Mouse (Mus musculus) kidney, adult 9 months (tissue): ENCODE data around the gene Snx22.

Experiments used
- DNase-seq: peaks from one replicate; pipeline ENCODE4 v3.0.0; 2022

Snx22 gene

GRCm38 (mm10) chr9:66069583-66069982 lies at the start of gene Snx22:
Gene Snx22 (minus strand): TSS chr9:66069719.
- peak; percentile 92 for DNase-seq

GRCm38 (mm10) chr9:66116890-66117289 lies 47.4 kb upstream of the Snx22 start:
- DNase-seq: no peak

DNA sequence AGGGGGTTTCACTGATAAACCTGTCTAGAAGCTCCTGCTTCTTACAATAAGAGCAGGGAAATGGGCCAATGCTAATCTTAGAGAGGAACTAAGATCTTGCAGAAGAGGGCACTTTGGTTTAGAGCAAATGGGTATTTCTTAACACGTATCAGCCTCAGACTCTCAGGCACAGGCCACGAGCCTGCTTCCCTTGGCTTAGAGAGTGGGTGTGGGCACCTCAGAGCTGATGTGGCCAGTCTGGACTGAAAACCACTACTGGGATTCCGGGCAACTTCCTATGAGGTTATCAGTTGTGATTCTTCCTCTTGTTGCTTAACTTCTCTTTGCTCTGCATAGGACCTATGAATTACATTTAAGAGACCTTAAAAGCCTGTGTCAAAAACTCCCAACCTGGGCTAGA lies 44.8 kb upstream of the Snx22 start:
- no peak for DNase-seq

DNA sequence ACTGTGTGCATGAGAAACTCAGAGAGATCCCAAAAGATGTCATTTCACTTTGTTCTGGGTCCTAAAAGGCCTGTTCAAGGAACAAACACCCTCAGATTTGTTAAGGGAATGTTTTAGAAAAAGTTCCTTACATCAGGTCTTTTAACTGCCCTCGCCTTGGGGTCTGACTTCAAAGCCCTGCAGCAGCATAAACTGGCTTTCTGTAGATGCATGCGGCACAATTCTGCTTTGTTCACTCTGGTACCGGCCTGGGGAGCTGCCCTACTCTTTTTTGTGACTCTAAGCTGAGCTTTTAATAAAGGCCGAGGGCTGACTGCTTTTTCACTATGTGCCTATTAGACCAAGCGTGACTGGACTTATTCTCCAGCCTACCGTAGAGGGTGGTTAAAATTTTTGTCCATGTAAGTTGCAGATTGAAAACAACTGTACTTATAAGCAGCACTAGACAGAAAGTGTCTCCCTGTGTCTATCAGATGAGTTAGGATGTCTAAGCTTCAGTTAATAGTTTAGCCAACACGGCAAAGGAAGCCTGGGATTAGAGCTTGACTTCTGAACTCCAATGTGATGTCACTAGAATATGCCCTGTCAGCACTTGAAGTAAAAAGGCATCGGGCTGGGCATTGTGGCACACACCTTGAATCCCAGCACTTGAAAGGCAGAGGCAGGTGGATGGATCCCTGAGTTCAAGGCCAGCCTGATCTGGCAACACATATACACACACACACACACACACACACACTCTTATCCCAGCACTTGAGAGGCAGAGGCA lies 41.3 kb upstream of the Snx22 start:
- DNase-seq: peak; percentile 88

GRCm38 (mm10) chr9:66110126-66110525 lies 40.6 kb upstream of the Snx22 start:
- no peak for DNase-seq

DNA sequence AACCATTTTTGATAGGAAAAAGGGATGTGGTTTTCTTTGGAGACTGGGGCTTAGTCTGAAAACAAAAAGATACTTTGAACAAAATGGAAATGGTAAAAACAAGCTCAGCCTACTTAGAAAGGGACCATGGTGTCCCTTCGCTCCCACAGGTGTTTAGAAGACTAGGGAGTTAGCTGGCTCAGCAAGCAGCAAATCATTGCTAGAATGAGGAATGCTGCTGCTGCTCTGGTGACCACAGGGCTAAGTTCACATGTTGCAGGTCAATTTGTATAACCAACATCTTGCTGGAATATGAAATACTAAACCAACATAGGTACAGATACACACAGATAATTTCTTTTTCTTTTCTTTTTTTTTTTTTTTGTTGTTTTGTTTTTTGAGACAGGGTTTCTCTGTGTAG lies 40.1 kb upstream of the Snx22 start:
- peak; percentile 83 for DNase-seq

GRCm38 (mm10) chr9:66105168-66105567 lies 35.6 kb upstream of the Snx22 start:
- peak; percentile 81 for DNase-seq

DNA sequence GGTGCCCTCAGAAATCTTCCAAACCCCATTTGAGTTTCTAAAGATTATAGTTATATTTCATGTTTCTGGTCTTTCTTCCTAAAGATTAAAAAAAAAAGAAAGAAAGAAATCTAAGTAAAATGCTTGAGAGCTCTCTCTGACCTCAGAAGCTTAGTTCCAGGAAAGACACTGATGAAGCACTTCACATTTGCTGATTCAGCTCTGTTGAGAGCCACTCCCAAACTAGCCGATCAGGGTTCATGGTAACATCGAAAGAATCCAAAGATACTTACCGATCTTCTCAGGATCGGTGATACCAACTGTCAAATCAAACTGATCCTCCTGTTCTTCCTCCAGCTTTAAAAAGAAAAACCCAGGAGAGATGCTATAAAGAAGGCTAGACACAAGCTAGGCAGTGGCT lies 35.1 kb upstream of the Snx22 start:
- peak; percentile 57 for DNase-seq

DNA sequence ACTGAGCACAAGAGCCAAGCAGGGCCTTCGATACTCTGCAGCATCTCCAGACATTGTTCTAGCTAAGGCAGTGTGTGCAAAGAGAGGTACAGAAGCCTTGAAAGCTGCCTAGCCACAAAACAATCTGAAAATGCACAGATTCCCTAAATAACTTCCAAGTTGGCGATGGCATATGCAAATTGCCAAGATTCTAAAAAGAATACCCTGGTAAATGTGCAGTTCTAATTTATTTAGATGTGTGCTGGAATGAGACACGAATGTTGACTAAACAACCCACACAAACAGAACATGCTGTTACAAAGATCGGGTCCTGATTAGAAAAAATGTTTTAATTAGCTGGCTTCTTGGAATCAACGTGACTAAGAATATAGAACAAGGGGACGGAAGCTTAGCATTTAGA lies 33.1 kb upstream of the Snx22 start:
- no peak for DNase-seq

GRCm38 (mm10) chr9:66101577-66101976 lies 32.1 kb upstream of the Snx22 start:
- DNase-seq: no peak

DNA sequence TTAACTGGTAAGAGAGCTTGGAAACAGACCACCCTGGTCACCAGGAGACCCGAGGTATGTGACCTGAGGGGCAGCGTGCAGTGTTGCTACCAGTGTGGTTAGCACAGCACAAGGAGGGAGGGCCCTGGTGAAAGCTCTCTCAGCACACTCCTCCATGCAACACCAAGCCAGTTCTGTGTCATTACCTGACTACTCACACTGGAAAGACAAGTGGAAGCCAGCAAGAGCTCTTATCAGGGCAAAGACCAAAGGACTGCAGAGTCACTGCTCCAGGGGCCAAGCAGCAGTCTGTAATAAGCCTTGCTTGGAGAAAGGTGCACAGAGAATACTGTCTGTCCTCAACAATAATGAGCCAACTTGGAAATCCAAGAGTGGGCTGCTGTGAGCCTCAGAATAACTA lies 23.1 kb upstream of the Snx22 start:
- DNase-seq: no peak

GRCm38 (mm10) chr9:66091327-66092231 lies 22.1 kb upstream of the Snx22 start:
- DNase-seq: no peak

DNA sequence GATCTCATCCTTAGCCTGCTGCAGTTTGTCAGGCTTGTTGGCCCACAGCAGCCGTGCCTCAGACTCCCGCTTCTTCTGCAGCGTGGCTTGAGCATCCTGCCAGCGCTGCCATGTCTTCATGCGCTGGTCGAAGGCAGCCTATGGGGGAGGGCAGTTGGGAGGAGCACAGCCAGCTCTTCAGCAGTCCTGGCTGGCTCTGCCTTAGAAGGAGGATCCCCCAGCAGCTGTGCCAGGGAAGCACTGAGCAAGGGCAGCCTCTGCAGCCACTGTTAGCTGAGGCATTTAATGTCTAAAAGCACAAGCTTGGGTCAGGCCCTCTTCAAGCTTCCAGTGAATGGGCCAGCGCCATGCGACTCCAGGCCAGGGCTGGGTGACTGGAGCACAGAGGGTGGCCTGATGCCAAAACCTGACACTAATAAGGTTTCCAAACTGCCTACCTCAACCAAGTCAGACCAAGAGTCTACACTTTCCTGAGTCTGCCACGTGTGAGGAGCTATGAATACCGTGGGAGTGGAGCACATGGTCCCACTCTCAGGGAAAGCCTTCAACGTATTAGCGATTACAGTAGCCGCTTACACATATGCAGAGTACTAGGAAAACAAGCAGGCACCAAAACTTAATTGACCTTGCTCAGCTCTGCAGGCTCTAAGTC lies 21.2 kb upstream of the Snx22 start:
- no peak for DNase-seq

DNA sequence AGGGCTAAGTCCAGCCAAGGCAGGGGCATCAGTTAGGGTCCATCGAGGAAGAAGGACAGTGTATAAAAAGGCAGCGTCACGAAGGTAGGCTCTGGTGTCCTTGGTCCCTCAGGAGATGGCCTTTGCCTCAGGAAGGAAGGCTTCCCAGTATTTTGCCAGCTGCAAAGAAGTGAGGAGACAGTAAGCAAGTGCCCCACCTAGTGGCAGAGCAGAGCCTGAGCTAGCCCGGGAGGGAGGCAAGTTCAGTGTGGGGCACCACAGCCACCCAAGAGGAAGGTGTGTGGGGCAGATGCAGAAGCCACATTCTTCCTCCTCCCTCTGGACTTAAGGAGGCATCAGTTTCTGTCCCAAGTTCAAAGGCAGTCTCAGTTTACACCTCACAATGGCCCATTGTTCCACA lies 18.9 kb upstream of the Snx22 start:
- peak; percentile 68 for DNase-seq

DNA sequence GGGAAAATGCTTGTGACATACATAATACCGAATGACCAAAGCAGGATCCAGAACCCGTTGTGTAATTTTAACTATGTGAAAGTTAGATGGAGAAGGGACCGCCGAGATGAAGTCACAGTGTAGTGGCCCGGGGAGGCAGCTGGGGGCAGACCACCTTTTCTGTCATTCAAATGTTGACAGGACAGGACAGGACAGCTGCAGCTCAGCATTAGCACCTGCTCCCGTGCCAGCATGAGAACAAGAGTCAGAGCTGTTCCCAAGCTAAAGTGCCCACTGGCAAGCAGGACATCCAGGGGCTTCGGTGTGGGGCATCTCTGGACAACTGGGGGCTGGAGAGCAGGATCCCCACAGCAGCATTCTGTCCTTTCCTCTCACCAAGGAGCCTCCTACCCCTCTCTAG lies 17.5 kb upstream of the Snx22 start:
- DNase-seq: no peak

DNA sequence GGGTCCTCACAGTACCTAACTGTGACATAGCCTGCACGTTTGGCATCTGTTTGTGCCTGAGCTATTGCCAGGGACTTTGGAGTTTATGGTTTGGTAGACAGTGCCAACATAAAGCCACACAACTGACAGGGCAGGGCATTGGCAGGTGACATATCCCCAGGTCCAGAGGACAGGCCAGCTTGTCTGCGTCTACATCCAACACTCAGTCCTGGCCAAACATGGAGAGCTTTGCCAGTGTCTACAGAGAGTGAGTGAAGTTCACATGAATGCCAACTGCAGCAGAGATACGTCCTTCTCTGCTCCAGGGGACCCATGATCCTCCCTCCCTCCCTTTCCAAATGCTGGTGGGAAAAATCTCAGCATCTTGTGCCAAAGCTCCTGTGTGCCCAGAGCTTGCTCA lies 14.7 kb upstream of the Snx22 start:
- DNase-seq: no peak

DNA sequence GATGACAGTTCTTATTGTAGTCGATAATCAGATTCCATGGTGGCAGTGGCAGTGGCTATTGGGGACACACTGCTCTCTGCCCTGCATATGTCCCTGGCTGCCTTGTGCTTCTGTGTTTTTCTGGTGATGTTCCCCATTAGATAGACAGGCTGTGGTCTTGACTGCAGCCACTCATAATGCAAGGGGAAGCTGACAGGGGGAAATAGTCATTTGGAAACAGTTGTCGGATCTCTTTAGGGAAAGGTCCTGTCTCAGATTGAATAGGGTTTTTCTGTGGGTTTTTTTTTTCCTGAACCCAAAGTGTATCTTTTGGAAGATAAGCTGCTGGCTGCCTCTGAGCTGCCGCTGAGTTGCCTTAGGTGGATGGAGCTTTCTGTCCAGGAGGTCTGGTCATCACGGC lies 12.5 kb upstream of the Snx22 start:
- no peak for DNase-seq

DNA sequence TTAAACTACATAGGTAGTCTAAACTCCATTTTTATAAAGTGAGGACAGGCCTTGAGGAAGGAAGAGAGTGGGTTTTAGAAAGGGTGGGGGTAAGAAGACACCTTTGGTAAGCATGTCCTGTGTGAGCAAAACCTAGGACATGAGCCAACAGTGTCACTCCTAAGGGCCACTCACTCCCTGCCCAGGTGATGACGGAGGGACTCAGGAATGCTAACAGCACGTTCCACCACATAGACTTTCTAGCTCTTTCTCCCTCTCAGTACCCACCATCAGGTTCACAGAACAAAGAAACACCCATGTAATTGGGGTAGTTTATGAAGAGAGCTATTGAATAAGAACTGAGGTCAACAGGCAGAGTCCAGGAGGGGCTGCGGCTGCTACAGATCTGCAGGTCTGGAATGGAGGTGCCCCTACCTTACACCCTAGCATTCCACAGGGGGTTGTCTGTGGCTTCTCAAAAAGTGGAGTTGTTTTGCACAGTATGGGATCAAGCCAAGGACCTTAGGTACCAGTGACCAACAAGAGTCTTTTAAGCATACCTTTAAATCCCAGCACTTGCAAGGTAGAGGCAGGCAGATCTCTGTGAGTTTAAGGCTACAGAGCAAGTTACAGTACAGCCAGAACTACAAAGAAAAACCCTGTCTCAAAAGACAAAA lies 11.4 kb upstream of the Snx22 start:
- DNase-seq: no peak

GRCm38 (mm10) chr9:66078493-66078892 lies 9.0 kb upstream of the Snx22 start:
- no peak for DNase-seq

- DNase-seq: no peak
Measured at GRCm38 (mm10) chr9:66078072-66078471, 8.6 kb upstream of the Snx22 start.

GRCm38 (mm10) chr9:66072754-66073153 lies 3.2 kb upstream of the Snx22 start:
- no peak for DNase-seq

DNA sequence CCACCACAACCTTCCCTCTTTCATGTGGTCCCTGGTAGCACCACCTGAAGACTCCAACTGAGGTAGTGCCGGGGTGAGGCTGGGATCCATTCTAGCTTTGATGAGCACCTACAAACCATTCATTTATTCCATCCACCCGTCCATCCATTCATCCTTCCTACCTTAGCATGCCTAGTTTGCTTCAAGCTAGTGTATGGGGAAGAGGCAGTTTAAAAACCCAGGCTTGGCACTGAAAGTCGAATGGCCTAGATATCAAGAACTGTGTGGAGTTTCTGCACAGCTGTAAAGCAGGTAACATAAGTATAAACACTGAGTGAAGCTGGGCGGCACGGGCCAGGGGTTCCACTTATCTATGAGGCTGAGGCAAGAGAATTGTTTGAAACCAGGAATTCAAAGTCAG lies 632 bp upstream of the Snx22 start:
- no peak for DNase-seq

DNA sequence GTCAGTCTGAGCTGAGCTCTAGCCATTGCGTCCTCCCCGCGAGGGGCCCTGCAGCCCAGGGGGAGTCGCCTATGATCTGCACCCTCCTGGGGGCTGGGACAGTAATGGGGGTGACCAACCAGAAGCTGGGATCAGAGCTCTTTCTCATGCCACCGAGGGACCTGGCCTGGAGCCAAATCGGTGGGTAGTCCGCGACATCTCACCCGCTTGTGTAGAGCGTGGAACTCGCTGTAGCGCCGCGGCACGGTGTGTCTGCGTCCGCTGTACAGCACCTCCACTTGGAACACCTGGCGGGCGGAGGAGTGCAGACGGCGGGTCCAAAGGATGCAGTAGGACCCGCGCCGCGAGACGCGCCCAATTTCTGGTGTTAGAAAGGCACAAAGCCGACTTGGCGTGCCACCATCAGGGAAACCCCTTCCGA lies 538 bp downstream of the Snx22 start:
- DNase-seq: no peak
